Mouse (Mus musculus) heart, embryonic 10.5 days (tissue): ENCODE measurements around the gene Wfdc10. TPM values are rescaled to one million over a fixed set of nuclear protein-coding genes. Genes with fewer than 3 reads are reported as not detected.
A peak's percentile ranks its signal among the peaks of the same experiment; 100 is the strongest.
"Not testable (repeated sequence)": the region's sequence is repeated elsewhere in the genome, so short reads cannot be mapped to it uniquely, and the experiment has no call there.

Experiments used
- DNase-seq: peaks from one replicate; pipeline ENCODE4 v3.0.0-alpha.2; 2017; ENCODE audit warnings: low spot score
- H3K27ac ChIP-seq: fragments of 300-500 bp; sonication (generic); 2 replicates; pipeline ENCODE4 v1.5.1; 2016; ENCODE audit warnings: mild to moderate bottlenecking
- H3K27me3 ChIP-seq: fragments of 300-500 bp; sonication (generic); 2 replicates; pipeline ENCODE4 v1.6.1; 2016; ENCODE audit warnings: mild to moderate bottlenecking; ENCODE audit not compliant: poor library complexity, insufficient read depth, severe bottlenecking
- H3K36me3 ChIP-seq: fragments of 300-500 bp; sonication (generic); 2 replicates; pipeline ENCODE4 v1.6.1; 2016; ENCODE audit warnings: mild to moderate bottlenecking, moderate library complexity
- H3K4me1 ChIP-seq: fragments of 300-500 bp; sonication (generic); 2 replicates; pipeline ENCODE4 v1.6.1; 2016; ENCODE audit warnings: mild to moderate bottlenecking
- H3K4me3 ChIP-seq: fragments of 300-500 bp; sonication (generic); 2 replicates; pipeline ENCODE4 v1.5.1; 2016; ENCODE audit warnings: mild to moderate bottlenecking, moderate library complexity
- H3K9me3 ChIP-seq: fragments of 300-500 bp; sonication (generic); 2 replicates; pipeline ENCODE4 v1.6.1; 2016; ENCODE audit warnings: mild to moderate bottlenecking, moderate library complexity
- WGBS: fragments of 180-500 bp; shearing (Covaris S2); methylation state at CpG from one replicate; pipeline ENCODE4 v1.1.7; 2016; 5-methylcytosine and 5-hydroxymethylcytosine counted together
- polyA plus RNA-seq: library from polyadenylated mRNA; unstranded; fragments of >200 nt; fragmentation: Nextera tagmentation; extraction: Ambion mirVana; gene quantifications from 2 replicates; pipeline ENCODE4 v1.2.1, GENCODE M21; 2016

Gene Wfdc10
- polyA plus RNA-seq: not detected in 2 replicates

DNA sequence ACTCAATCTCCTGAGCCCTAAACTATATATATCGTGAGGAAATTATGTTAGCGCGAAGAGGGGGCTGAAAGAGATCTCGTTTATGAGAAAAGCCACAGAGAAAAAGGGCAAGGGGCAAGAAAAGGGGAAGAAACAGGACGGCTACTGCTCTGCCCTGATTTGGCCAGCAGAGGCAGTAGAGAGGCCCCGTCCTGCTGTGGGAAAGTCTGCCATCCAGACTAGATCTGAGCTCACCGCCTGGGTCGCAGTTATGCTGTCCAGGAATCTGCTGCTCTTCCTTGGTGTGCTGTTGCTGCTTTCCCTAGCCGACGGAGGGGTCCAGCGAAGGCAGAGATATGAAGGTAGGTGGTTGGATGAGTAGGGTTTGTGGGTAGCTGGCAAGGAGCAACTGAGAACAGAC lies at the start of gene Wfdc10:
TSS of gene Wfdc10 (plus strand) at position 189 of the 400 bp plus-strand sequence.
- DNase-seq: no peak
- no peak within 1 kb of the TSS for H3K4me3 ChIP-seq
- H3K27ac ChIP-seq: no peak within 1 kb of the TSS
- no peaks in the 10 kb centered on the region for H3K4me1 ChIP-seq
- WGBS: 10% methylated on average over 11 of the region's 11 CpGs
- no peaks in the 10 kb centered on the region for H3K36me3 ChIP-seq
- H3K9me3 ChIP-seq: no peaks in the 10 kb centered on the region
- H3K27me3 ChIP-seq: peaks cover 13% of the 10 kb centered on the region

DNA sequence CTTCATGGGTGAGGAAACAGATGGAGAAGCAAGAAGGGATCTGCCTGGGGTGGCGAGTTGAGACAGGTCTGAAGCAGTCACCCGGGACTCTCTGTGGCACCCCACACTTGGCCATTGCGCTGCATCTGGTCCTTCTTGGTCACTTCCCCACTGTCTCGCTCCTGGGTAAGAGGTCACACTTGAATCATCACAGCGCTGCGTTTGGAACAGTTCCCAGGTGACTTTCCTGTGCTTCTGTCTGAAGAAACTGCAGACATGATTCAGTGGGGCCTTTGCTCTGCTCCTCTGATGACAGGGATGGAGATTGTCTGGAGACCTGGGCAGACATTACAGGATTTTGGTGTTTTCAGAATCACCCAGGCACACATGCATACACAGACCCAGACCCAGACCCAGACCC lies 47.1 kb upstream of the Wfdc10 start:
- H3K27me3 ChIP-seq: no peaks in the 10 kb centered on the region; the same call in 1 of the 2 replicates
- no peaks in the 10 kb centered on the region for H3K9me3 ChIP-seq
- no peaks in the 10 kb centered on the region for H3K4me1 ChIP-seq
- 78% methylated on average over 6 of the region's 6 CpGs for WGBS
- H3K27ac ChIP-seq: no peak overlapping the region
- H3K4me3 ChIP-seq: no peak overlapping the region
- DNase-seq: no peak
- H3K36me3 ChIP-seq: no peaks in the 10 kb centered on the region

DNA sequence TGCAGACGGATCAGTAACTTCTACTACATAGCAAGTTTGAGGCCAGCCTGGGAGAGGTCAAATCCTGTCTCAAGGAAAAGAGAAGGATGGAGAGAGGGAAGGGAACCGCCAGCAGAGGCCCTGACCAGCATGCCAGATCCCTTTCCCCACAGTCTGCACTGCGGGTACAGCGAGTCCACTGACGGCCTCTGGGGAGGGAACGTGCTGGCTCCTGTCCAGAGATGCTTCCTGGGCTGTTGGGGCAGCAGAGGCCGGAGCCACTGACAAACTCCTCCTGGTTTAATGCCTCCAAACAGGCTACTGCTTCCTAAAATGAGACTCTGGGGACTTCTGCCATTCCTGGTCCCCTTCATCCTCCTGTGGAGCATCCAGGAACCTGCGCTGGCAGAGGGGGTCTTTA lies 42.4 kb upstream of the Wfdc10 start, which contains the start of the genes Wfdc6b and Wfdc8:
TSS of gene Wfdc6b (plus strand) at position 52 of the 400 bp plus-strand sequence.
TSS of gene Wfdc8 (minus strand) at position 156 of the 400 bp plus-strand sequence.
- peak; percentile 24 for DNase-seq
- H3K4me3 ChIP-seq, H3K27me3 ChIP-seq, H3K9me3 ChIP-seq, H3K27ac ChIP-seq, H3K36me3 ChIP-seq, H3K4me1 ChIP-seq: not testable (repeated sequence)
- WGBS: 60% methylated on average over 8 of the region's 8 CpGs

DNA sequence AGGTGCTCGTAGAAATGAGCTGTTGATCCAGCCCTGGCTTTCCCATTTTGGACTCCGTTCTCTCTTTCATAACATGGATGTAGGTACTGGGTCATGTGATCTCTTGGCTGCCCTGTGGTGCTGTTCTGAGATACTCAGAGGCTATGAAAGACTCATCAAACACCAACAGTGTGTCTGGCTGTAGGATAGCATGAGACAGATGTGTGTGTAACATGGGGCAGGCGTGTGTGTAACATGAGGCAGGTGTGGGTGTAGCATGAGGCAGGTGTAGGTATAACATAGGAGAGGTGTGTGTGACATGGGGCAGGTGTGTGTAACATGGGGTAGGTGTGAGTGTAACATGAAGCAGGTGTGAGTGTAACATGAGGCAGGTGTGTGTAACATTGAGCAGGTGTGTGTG lies 40.5 kb upstream of the Wfdc10 start:
- DNase-seq: peak; percentile 68
- Histone ChIP-seq H3K4me1 (no peaks in the 10 kb centered on the region), H3K36me3 (no peaks in the 10 kb centered on the region), H3K9me3 (no peaks in the 10 kb centered on the region), H3K27ac (no peak overlapping the region), H3K27me3 (no peaks in the 10 kb centered on the region; the same call in 1 of the 2 replicates), H3K4me3 (no peak overlapping the region)
- WGBS: 80% methylated on average over 3 of the region's 3 CpGs

DNA sequence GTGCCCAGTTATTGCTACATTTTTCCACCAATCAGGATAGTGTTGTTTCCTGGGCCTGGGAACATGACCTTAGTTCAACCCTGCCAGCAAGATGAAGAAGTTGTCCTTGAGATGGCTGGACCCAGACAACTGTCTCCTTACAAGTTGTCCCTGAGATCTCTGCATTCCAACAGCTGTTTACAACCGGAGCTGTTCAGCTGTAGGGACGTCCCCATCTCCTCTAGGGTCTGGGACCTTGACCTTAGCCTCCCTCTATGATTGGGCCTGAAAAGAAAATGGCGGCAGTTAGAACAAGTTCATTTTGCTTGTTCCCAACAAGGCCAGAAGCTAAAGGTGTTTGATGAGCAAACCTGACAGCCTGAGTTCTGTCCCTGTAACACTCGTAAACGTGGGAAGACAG lies 36.8 kb upstream of the Wfdc10 start:
- H3K4me3 ChIP-seq: no peak overlapping the region
- DNase-seq: peak; percentile 10
- H3K27me3 ChIP-seq: no peaks in the 10 kb centered on the region; the same call in 1 of the 2 replicates
- H3K36me3 ChIP-seq: no peaks in the 10 kb centered on the region
- H3K4me1 ChIP-seq: no peaks in the 10 kb centered on the region
- H3K9me3 ChIP-seq: no peaks in the 10 kb centered on the region
- 71% methylated on average over 5 of the region's 5 CpGs for WGBS
- H3K27ac ChIP-seq: no peak overlapping the region

DNA sequence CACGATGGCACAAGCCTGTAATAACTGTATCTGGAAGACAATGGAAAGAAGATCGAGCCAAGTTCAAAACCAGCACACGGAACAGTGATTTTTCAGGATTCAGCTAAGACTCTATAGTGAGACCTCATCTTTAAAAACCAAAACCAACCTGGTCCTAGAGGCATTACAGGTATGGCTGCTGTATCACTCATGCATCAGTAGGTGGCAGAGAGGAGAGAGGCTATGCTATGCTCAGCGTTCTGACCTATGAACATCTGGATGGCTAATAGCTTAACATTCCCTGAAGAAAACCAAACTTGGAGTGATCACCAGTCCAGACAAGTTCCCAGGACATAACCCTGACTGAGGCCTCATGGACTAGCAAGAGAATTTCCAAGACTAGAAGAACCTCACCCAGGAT lies 34.1 kb upstream of the Wfdc10 start:
- no peaks in the 10 kb centered on the region for H3K9me3 ChIP-seq
- no peaks in the 10 kb centered on the region for H3K4me1 ChIP-seq
- 72% methylated on average over 4 of the region's 4 CpGs for WGBS
- H3K36me3 ChIP-seq: no peaks in the 10 kb centered on the region
- H3K4me3 ChIP-seq: no peak overlapping the region
- no peak for DNase-seq
- H3K27me3 ChIP-seq: no peaks in the 10 kb centered on the region
- no peak overlapping the region for H3K27ac ChIP-seq

DNA sequence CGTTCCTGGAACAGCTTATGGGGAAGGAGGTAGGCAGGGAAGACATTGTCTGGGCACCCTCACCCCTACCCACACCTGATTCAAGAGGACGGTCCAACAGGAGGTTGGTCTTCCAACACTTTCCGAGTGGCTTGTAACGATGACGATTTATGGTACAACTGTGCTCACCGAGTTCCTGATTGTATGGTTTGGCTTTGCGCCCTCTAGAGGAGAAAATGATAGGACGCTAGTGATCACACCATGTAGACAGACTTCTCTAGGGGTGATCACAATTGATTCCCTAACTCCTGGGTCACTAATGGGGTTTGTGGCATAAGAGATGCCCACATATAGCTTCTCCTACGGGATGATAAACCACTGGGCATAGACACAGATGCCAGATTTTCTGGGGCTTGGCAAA lies 20.6 kb upstream of the Wfdc10 start:
- Histone ChIP-seq H3K27ac (no peak overlapping the region), H3K4me1 (no peaks in the 10 kb centered on the region), H3K36me3 (no peaks in the 10 kb centered on the region), H3K27me3 (no peaks in the 10 kb centered on the region), H3K4me3 (no peak overlapping the region), H3K9me3 (no peaks in the 10 kb centered on the region)
- WGBS: 75% methylated on average over 9 of the region's 9 CpGs
- DNase-seq: no peak

DNA sequence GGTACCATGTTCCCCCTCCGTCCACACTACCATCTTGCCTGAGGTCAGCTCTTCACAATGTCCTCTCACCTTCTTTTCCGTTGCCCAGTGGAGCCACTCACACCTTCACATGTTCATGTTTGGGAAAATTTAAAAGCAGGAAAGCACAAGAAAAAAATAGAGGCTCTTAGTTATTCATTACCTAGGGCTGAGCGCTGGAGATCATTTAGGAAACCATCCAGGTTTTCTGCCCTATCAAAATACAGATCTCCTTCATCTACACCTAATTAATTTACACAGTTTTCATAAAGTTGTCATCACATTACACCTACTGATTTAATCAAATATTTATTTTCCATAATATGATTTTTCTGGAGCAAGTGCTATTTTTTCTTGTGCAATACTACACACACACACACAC lies 17.1 kb upstream of the Wfdc10 start, which contains the start of gene Wfdc16:
TSS of gene Wfdc16 (minus strand) at position 101 of the 400 bp plus-strand sequence.
- Histone ChIP-seq H3K27ac (no peak within 1 kb of the TSS), H3K4me1 (no peaks in the 10 kb centered on the region), H3K27me3 (no peaks in the 10 kb centered on the region), H3K36me3 (no peaks in the 10 kb centered on the region), H3K9me3 (no peaks in the 10 kb centered on the region), H3K4me3 (no peak within 1 kb of the TSS)
- DNase-seq: no peak
- 84% methylated on average over 3 of the region's 3 CpGs for WGBS

DNA sequence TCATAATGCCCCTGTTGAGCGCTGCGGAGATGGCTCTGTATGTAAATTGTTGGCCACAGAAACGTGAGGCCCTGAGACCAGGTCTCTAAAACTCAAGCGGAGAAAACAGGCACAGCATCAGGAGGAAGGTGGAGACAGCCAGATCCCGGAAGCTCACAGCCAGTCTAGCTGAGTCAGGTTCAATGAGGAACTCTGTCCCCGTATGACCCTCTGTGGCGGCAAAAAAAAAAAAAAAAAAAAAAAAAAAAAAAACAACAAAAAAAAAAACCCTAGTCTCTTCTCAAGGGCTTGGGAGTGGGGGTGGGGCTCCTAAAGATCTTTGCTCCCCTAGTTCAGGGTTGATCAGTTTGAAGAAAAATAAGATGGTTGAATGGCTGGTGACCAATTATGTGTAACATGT lies 14.7 kb upstream of the Wfdc10 start:
- Histone ChIP-seq H3K27me3 (no peaks in the 10 kb centered on the region), H3K9me3 (no peaks in the 10 kb centered on the region), H3K27ac (no peak overlapping the region), H3K4me3 (no peak overlapping the region), H3K36me3 (no peaks in the 10 kb centered on the region), H3K4me1 (no peaks in the 10 kb centered on the region)
- WGBS: 67% methylated on average over 7 of the region's 7 CpGs
- no peak for DNase-seq

DNA sequence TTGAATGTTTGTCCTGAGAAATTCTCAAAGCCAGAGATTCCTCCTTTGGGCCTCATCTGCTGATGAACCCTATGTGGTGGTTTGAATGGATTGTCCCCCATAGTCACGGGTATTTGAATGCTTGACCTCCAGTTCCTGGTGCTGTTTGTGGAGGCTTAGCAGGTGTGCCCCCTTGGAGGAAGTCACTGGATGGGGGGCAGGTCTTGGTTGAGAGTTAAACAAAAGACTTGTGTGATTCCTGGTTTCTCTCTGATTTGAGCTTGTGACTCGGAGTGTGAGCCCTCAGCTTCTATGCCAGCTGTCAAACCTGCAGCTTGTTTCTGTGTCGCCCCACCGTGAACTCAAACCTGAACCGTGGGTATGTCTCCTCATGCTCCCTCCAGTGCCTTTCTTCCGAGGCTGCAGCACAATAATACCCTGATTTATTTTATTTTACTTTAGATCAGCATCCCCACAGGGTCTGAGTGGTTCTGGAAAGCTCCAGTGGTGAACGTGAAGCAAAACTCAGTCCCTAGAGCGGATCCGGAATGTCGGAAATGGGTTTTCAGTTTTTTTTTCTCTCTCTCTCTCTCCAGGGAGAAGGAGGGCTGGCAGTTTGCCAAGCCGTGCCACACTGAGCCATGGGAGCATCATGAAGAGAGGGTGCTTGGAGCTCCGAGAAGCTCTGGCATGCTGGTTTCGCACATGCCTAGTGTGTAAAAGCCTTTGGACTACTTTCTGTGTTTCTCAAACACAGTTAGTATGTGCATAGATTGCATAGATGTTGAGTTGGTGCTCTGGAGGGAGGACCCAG lies 13.8 kb upstream of the Wfdc10 start:
- Histone ChIP-seq H3K4me1 (no peaks in the 10 kb centered on the region), H3K4me3 (no peak overlapping the region), H3K9me3 (no peaks in the 10 kb centered on the region), H3K36me3 (no peaks in the 10 kb centered on the region), H3K27me3 (no peaks in the 10 kb centered on the region), H3K27ac (no peak overlapping the region)
- 85% methylated on average over 13 of the region's 13 CpGs for WGBS
- DNase-seq: no peak

DNA sequence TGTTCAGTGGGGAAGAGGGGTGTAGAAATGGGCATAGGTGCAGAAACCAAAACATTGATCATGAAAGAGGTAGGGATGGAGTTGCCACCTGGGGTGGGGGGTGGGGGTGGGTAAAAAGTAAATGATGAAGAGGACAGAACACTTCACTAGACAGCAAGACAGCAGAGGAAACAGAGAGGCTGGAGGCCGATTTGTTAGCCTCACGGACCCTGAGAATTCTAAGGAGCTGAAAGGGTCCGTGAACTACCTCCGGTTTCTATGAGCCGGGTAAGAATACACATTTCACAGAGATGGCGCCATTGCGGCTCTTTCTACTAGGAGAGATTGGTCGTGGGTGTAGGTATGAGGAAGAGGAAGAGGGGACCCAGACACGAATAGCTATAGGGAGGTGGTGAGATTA lies 637 bp downstream of the Wfdc10 start, which contains the start of gene Wfdc9:
TSS of gene Wfdc9 (minus strand) at position 101 of the 400 bp plus-strand sequence.
- Histone ChIP-seq H3K4me3 (no peak within 1 kb of the TSS), H3K9me3 (no peaks in the 10 kb centered on the region), H3K27me3 (peaks cover 13% of the 10 kb centered on the region), H3K4me1 (no peaks in the 10 kb centered on the region), H3K36me3 (no peaks in the 10 kb centered on the region), H3K27ac (no peak within 1 kb of the TSS)
- DNase-seq: no peak
- WGBS: 70% methylated on average over 9 of the region's 9 CpGs

DNA sequence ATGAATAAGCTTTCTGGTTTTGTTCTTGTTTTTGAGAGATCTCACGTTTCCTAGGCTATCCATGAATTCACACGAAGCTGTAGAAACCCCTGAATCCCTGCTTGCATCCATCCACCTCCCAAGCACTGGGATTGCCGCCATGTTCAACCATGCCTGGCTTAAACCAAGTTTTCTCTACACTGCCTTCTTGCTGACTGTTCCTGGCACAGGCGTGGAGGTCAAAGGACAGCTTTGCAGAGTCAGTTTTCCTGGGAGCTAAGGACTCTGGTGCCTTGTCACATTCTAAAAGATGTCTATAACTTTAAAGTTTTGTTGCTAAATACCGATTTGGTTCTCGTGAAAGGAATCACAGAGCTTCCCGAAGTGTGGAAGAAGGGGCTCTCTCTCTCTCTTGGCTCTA lies 9.0 kb downstream of the Wfdc10 start:
- Histone ChIP-seq H3K4me1 (no peaks in the 10 kb centered on the region), H3K9me3 (no peaks in the 10 kb centered on the region), H3K4me3 (no peak overlapping the region), H3K27me3 (no peaks in the 10 kb centered on the region), H3K27ac (no peak overlapping the region), H3K36me3 (no peaks in the 10 kb centered on the region)
- WGBS: 84% methylated on average over 7 of the region's 7 CpGs
- no peak for DNase-seq

DNA sequence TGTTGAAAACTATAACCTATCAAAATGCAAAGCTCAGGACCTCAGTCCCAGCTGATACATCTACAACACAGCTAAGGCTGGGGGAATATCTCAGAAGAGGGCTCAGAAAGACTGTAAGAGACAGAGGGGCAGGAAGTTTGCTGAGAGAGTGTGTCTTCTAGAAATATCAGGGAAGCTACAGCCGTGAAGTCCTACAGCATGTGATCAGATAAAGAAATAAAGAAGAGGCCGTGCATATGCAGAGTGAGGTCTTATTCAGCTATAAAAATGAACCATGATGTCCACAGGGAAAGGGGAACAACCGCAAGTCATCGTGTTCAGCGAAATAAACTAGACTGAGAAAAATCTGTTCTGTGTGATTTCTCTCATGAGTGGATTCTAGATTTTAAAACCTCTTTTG lies 14.4 kb downstream of the Wfdc10 start:
- 75% methylated on average over 5 of the region's 5 CpGs for WGBS
- no peak overlapping the region for H3K4me3 ChIP-seq
- H3K27me3 ChIP-seq: no peaks in the 10 kb centered on the region
- H3K36me3 ChIP-seq: no peaks in the 10 kb centered on the region
- no peak overlapping the region for H3K27ac ChIP-seq
- H3K4me1 ChIP-seq: no peaks in the 10 kb centered on the region
- H3K9me3 ChIP-seq: no peaks in the 10 kb centered on the region
- no peak for DNase-seq
